9 mouse cellular contexts compared by ENCODE assay signal in the genomic region with DNA sequence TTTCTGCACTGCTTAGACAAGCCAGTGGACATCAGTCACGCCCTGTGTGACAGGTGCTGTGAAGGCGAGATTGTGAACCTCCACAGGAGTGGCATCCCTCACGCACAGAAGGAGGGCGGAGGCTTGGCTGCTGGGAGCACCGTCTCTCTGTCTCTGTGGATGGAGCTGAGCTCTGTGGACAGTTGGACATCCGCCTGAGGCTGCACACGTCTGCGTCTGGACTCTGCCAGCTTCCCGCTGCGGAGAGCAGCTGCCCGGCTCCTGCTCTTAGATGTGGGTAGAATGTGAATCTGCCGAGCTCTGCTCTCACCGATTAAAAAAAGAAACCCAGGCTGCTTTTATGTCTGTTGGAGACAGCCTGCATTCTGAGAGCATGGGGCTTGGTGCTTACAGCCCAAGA.
DNase-seq lines count a peak whose midpoint lies in the region; ATAC-seq lines count a peak whose summit lies in the region.
"Had no signal": no experiment of that assay in that cellular context is flagged by ENCODE, and none has a peak within 500 bp of the region (broad histone marks: within the 10 kb centered on the region; RNA-seq: fewer than 3 reads in every experiment).

No protein-coding gene starts in this region.

- intact Hi-C loops in gastrocnemius, postnatal 36 days (cut with DNase I), result no loop called here

- WGBS in forebrain, embryonic 10.5 days, result 81% methylated on average over 13 of the region's 13 CpGs
- WGBS in neural tube, embryonic 13.5 days, result 19% methylated on average over 13 of the region's 13 CpGs

- no peaks in the 10 kb centered on the region for H3K9me3 ChIP-seq in forebrain, embryonic 10.5 days
- H3K9me3 ChIP-seq in neural tube, embryonic 13.5 days, result no peaks in the 10 kb centered on the region
- H3K9me3 ChIP-seq: limb, embryonic 13.5 days had no signal

- H3K9ac ChIP-seq in neural tube, embryonic 13.5 days, result peak overlapping the region; percentile 52
- H3K9ac ChIP-seq: limb, embryonic 13.5 days had no signal

- H3K4me1 ChIP-seq in forebrain, embryonic 10.5 days, result 0 out of 2 replicates have a peak, but pooled peaks cover 12% of the 10 kb centered on the region
- H3K4me1 ChIP-seq in neural tube, embryonic 13.5 days (replicated peaks), result peaks cover 44% of the 10 kb centered on the region

- DNase-seq in gastrocnemius, postnatal 10 days, result peak; percentile 33
- no peak for DNase-seq in gastrocnemius, postnatal 36 days
- no peak for DNase-seq in forebrain, embryonic 10.5 days (ENCODE audit: extremely low spot score, low spot score)
- DNase-seq in layer of hippocampus, adult 8-10 months (ENCODE audit: low spot score in 2 of 2), result peak; percentile 77
- DNase-seq in testis, postnatal 14 days (ENCODE audit: low spot score), result no peak
- DNase-seq in urinary bladder, postnatal 36 days (ENCODE audit: low spot score in 2 of 2), result no peak

- H3K36me3 ChIP-seq in forebrain, embryonic 10.5 days (replicated peaks), result no peaks in the 10 kb centered on the region
- H3K36me3 ChIP-seq in neural tube, embryonic 13.5 days, result no peaks in the 10 kb centered on the region
- H3K36me3 ChIP-seq: limb, embryonic 13.5 days had no signal

- H3K4me2 ChIP-seq in neural tube, embryonic 13.5 days, result peak overlapping the region; percentile 15
- H3K4me2 ChIP-seq: limb, embryonic 13.5 days had no signal

- H3K4me3 ChIP-seq in forebrain, embryonic 10.5 days, result no peak overlapping the region
- H3K4me3 ChIP-seq in neural tube, embryonic 13.5 days, result no peak overlapping the region
- H3K4me3 ChIP-seq: limb, embryonic 13.5 days had no signal

- no peaks in the 10 kb centered on the region for H3K27me3 ChIP-seq in forebrain, embryonic 10.5 days (ENCODE audit: poor library complexity, severe bottlenecking)
- no peaks in the 10 kb centered on the region for H3K27me3 ChIP-seq in neural tube, embryonic 13.5 days
- H3K27me3 ChIP-seq: limb, embryonic 13.5 days had no signal

- peak; percentile 71 for ATAC-seq in neural tube, embryonic 13.5 days (ENCODE audit: low read depth)
- no peak for ATAC-seq in CD4-positive, CD25-positive, alpha-beta regulatory T cell, adult 4 months

- H3K27ac ChIP-seq in forebrain, embryonic 10.5 days, result peak overlapping the region; percentile 15; the same call in 1 of the 2 replicates
- H3K27ac ChIP-seq in neural tube, embryonic 13.5 days (replicated peaks), result peak overlapping the region; percentile 75
- H3K27ac ChIP-seq: limb, embryonic 13.5 days had no signal

Comparison
In these comparisons a context has a peak if more than half of its experiments do, and no peak if none do; other contexts are left out.
1. DNase-seq: peak in gastrocnemius, postnatal 10 days (single experiment) and layer of hippocampus, adult 8-10 months (2 of 2); none in gastrocnemius, postnatal 36 days (0 of 2), forebrain, embryonic 10.5 days (single experiment), testis, postnatal 14 days (single experiment) and urinary bladder, postnatal 36 days (0 of 2).